Mouse (Mus musculus): ENCODE data around the gene Lgsn. TPM values are rescaled to one million over a fixed set of nuclear protein-coding genes. Genes with fewer than 3 reads are reported as not detected.

Lgsn gene
- polyA plus RNA-seq, 1 experiment from 2014 or later, result not detected

DNA sequence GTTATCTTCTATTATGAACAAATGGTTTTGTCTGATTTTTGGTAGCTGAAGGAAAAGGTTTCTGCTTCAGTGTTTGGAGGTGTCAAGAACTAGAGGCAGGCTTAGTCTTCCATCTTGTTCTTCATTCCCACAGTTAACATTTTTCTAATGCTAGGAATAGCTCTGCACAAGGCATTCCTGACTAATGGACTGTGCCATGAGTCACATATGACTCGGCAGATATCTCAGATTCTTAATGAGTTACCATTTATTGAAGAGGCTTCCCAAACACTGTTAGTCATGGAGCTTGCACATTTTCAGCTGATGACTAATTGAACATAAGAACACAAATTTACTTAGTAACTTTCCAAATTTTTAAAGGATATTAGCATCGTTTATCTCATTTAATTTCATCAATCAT is 19.3 kb upstream of the Lgsn start:
- no peak overlapping the region for H3K4me3 ChIP-seq (ENCODE audit: low read depth, low read length)
- H3K36me3 ChIP-seq (ENCODE audit: control insufficient read depth, insufficient read depth, low read length), result no peaks in the 10 kb centered on the region
- ATAC-seq (no peak), DNase-seq (ENCODE audit: low spot score) (no peak)
- no peak overlapping the region for H3K9ac ChIP-seq (ENCODE audit: low read length)
- no peaks in the 10 kb centered on the region for H3K4me1 ChIP-seq (ENCODE audit: control insufficient read depth, insufficient read depth, low read length)
- WGBS, result 86% methylated on average over 2 of the region's 2 CpGs
- no peaks in the 10 kb centered on the region for H3K9me3 ChIP-seq (replicated peaks; ENCODE audit: control insufficient read depth, low read length)
- no peaks in the 10 kb centered on the region for H3K27me3 ChIP-seq (replicated peaks; ENCODE audit: control insufficient read depth, insufficient read depth, low read length)
- H3K27ac ChIP-seq (ENCODE audit: low read depth, low read length), result no peak overlapping the region
- H3K4me2 ChIP-seq (ENCODE audit: low read length), result no peak overlapping the region

DNA sequence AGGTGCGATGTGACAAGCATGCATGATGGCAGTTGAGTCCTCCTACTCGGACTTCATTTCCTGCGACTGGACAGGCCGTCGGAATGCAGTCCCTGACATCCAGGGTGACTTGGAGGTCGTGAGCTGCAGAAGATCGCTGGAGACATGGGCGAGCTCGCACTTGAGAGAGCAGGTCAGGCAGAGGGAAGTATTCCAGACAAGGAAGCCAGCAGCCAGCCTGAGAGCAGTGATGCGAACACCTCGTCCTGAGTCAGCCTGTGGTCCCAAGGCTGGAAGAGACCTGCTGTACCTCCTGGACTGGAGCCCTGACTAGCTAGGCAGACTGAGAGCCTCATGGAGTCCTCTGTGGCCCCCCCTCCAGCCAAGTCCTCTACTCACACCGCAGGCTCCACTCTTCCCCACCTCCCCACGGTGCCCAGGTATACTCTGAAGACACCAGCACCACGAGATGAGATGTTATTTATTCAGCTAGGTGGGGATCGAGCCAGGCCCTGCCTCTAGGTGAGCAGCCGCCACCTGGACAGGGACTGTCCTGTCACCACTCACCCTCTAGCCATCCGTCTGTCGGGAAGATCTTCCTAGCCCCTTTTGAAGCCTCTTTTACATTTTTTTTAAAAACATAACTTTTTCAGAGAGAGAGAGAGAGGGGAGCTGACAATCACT is 11.5 kb upstream of the Lgsn start:
- H3K27me3 ChIP-seq (replicated peaks; ENCODE audit: control insufficient read depth, insufficient read depth, low read length), result no peaks in the 10 kb centered on the region
- no peaks in the 10 kb centered on the region for H3K36me3 ChIP-seq (ENCODE audit: control insufficient read depth, insufficient read depth, low read length)
- H3K9me3 ChIP-seq (replicated peaks; ENCODE audit: control insufficient read depth, low read length), result no peaks in the 10 kb centered on the region
- ATAC-seq, result no peak
- H3K4me3 ChIP-seq (ENCODE audit: low read depth, low read length), result no peak overlapping the region
- H3K4me2 ChIP-seq (ENCODE audit: low read length), result no peak overlapping the region
- no peak overlapping the region for H3K27ac ChIP-seq (ENCODE audit: low read depth, low read length)
- DNase-seq (ENCODE audit: low spot score), result no peak
- no peaks in the 10 kb centered on the region for H3K4me1 ChIP-seq (ENCODE audit: control insufficient read depth, insufficient read depth, low read length)
- 87% methylated on average over 18 of the region's 18 CpGs for WGBS
- H3K9ac ChIP-seq (ENCODE audit: low read length), result no peak overlapping the region

DNA sequence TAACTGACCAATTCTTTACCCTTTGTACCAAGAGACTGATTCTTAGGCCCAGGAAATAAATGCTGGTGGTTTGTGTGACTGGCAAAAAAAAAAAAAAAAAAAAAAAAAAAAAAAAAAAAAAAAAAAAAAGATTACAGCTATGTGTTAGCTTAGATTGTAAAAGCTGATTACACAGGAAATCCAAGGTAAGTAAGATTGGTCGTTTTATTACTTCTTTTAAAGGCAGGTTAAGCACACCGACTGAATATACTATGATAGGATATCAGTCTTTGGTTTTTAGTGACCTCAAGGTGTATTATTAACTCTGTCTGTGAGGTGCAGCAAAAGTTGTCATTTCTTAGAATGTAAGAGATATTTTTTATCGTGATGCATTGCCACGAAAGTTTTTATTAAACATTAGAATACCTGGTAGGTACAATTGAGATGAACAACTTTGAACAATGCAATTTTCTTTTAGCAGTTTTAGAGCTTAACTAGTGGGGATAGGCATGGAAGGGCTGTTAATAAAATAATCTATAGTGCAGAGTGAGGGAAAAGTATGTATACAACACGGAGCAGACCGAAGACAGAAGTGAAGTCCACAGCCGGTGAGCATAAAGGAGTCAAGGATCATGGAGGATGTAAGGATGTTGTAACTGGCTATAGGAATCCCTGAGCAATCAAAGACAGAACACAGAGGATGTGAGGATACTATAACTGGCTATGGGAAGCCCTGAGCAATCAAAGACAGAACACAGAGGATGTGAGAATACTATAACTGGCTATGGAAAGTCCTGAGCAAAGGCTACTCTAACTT is 10.7 kb upstream of the Lgsn start:
- H3K4me2 ChIP-seq (ENCODE audit: low read length), result no peak overlapping the region
- H3K36me3 ChIP-seq (ENCODE audit: control insufficient read depth, insufficient read depth, low read length), result no peaks in the 10 kb centered on the region
- no peak overlapping the region for H3K4me3 ChIP-seq (ENCODE audit: low read depth, low read length)
- ATAC-seq, result no peak
- H3K27me3 ChIP-seq (replicated peaks; ENCODE audit: control insufficient read depth, insufficient read depth, low read length), result no peaks in the 10 kb centered on the region
- no peak overlapping the region for H3K27ac ChIP-seq (ENCODE audit: low read depth, low read length)
- no peak for DNase-seq (ENCODE audit: low spot score)
- 93% methylated on average over 7 of the region's 7 CpGs for WGBS
- no peaks in the 10 kb centered on the region for H3K4me1 ChIP-seq (ENCODE audit: control insufficient read depth, insufficient read depth, low read length)
- H3K9ac ChIP-seq (ENCODE audit: low read length), result no peak overlapping the region
- H3K9me3 ChIP-seq (replicated peaks; ENCODE audit: control insufficient read depth, low read length), result no peaks in the 10 kb centered on the region

DNA sequence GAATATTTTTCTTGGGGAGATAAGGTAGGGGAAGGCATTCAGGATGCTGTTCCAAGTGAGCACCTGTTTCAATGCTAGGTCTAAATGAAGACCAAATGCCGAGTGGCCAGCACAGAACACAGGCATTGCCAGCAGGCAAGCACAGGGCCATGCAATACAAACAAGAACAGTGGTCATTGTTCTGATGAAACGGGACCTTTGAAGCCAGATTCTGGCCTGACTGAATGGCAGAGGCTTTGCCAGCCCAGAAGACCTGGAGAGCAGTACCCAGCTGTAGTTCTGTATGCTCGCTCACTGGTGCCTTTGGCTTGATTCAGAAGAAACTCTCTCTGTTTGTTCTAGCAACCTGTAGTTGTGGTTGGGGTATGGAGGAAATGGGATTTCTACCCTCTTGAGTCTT is 800 bp upstream of the Lgsn start:
- ATAC-seq (no peak), DNase-seq (ENCODE audit: low spot score) (no peak)
- H3K9me3 ChIP-seq (replicated peaks; ENCODE audit: control insufficient read depth, low read length), result no peaks in the 10 kb centered on the region
- H3K4me2 ChIP-seq (ENCODE audit: low read length), result no peak overlapping the region
- no peaks in the 10 kb centered on the region for H3K4me1 ChIP-seq (ENCODE audit: control insufficient read depth, insufficient read depth, low read length)
- no peaks in the 10 kb centered on the region for H3K36me3 ChIP-seq (ENCODE audit: control insufficient read depth, insufficient read depth, low read length)
- 67% methylated on average over 3 of the region's 3 CpGs for WGBS
- no peak overlapping the region for H3K9ac ChIP-seq (ENCODE audit: low read length)
- H3K27ac ChIP-seq (ENCODE audit: low read depth, low read length), result no peak overlapping the region
- H3K4me3 ChIP-seq (ENCODE audit: low read depth, low read length), result no peak overlapping the region
- H3K27me3 ChIP-seq (replicated peaks; ENCODE audit: control insufficient read depth, insufficient read depth, low read length), result no peaks in the 10 kb centered on the region

DNA sequence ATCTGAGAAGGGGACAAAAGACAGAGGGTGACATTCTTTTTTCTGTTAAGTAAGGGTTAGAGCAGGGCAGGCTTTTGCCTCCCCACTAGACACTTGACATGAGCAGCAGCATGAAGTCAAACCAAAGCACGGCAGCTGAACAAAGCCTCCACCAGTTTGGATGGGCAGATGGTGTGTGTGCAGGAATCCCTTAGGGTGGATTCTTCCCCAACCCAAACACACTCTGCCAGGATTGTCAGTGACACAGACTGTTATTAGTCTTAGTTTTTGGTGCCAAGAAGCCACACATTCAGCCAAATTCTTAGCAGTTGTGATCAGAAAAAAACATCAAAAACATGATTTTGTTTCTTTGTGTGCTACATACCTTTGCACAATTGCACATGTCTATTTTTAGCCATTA is 2.1 kb downstream of the Lgsn start:
- H3K27ac ChIP-seq (ENCODE audit: low read depth, low read length), result 0 out of 2 replicates have a peak overlapping the region, but pooled peaks have one; percentile 14

DNA sequence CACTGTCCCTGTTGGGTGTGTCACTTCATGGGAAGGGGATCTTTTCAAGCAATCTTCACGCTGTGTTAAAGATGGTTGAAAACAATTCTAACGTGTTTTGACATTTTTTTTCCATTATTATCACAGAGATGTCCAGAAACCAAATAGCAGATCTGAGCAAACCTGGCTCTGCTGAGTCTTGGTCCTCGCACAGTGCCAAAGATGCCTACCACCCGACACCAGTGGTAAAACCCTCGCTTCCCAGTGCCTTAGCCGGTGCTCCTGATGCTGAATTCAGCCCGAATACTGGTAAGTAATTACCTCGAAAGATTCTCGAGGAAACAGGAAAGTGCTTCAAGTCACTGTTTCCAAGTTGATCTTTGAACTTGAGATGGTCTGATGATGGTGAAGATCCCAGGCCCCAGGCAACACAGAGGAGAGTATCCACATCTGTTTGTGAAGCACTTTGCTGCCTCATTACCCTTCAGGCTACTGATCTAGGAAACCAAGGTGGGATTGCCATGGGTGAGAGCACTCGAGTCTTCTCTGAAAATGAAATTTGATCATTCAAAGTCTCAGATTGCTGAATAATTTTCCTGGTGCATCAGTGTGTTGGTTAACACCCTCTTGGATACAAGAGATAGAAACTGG is 14.2 kb downstream of the Lgsn start:
- no peak overlapping the region for H3K9ac ChIP-seq (ENCODE audit: low read length)
- H3K4me2 ChIP-seq (ENCODE audit: low read length), result no peak overlapping the region
- H3K4me1 ChIP-seq (ENCODE audit: control insufficient read depth, insufficient read depth, low read length), result no peaks in the 10 kb centered on the region
- no peak overlapping the region for H3K27ac ChIP-seq (ENCODE audit: low read depth, low read length)
- ATAC-seq, result no peak
- no peak for DNase-seq (ENCODE audit: low spot score)
- no peak overlapping the region for H3K4me3 ChIP-seq (ENCODE audit: low read depth, low read length)
- H3K36me3 ChIP-seq (ENCODE audit: control insufficient read depth, insufficient read depth, low read length), result no peaks in the 10 kb centered on the region
- 85% methylated on average over 10 of the region's 10 CpGs for WGBS
- H3K27me3 ChIP-seq (replicated peaks; ENCODE audit: control insufficient read depth, insufficient read depth, low read length), result no peaks in the 10 kb centered on the region
- H3K9me3 ChIP-seq (replicated peaks; ENCODE audit: control insufficient read depth, low read length), result no peaks in the 10 kb centered on the region

More for the DNA sequence above, 2.1 kb downstream of the Lgsn start:
- H3K4me2 ChIP-seq (ENCODE audit: low read length), result no peak overlapping the region
- H3K4me1 ChIP-seq (ENCODE audit: control insufficient read depth, insufficient read depth, low read length), result no peaks in the 10 kb centered on the region
- DNase-seq (ENCODE audit: low spot score) (peak; percentile 76), ATAC-seq (peak; percentile 75; the same call in 1 of the 2 replicates)
- H3K9me3 ChIP-seq (replicated peaks; ENCODE audit: control insufficient read depth, low read length), result no peaks in the 10 kb centered on the region
- H3K4me3 ChIP-seq (ENCODE audit: low read depth, low read length), result no peak overlapping the region
- no peaks in the 10 kb centered on the region for H3K36me3 ChIP-seq (ENCODE audit: control insufficient read depth, insufficient read depth, low read length)
- H3K9ac ChIP-seq (ENCODE audit: low read length), result no peak overlapping the region
- 41% methylated on average over 1 of the region's 1 CpGs for WGBS
- no peaks in the 10 kb centered on the region for H3K27me3 ChIP-seq (replicated peaks; ENCODE audit: control insufficient read depth, insufficient read depth, low read length)

DNA sequence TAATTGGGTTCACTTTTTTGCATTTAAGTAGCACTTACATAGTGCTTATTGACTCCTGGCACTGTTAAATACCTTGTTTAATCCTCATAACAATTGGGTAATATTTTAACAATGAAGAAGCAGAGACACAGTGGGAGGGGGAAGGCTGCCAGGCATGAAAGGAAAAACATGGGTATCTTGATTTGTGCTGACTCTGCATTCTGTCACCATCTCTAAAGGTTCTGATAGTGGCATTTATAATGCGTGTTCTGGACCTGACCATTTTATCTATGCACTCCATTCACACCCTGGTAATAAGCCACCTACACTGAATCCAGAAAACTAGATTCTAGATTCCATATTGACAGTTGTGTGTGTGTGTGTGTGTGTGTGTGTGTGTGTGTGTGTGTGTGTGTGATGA is 19.4 kb downstream of the Lgsn start:
- Histone ChIP-seq H3K27me3 (replicated peaks; ENCODE audit: control insufficient read depth, insufficient read depth, low read length) (no peaks in the 10 kb centered on the region), H3K4me1 (ENCODE audit: control insufficient read depth, insufficient read depth, low read length) (no peaks in the 10 kb centered on the region), H3K4me2 (ENCODE audit: low read length) (no peak overlapping the region), H3K36me3 (ENCODE audit: control insufficient read depth, insufficient read depth, low read length) (no peaks in the 10 kb centered on the region), H3K9me3 (replicated peaks; ENCODE audit: control insufficient read depth, low read length) (no peaks in the 10 kb centered on the region), H3K9ac (ENCODE audit: low read length) (no peak overlapping the region), H3K27ac (ENCODE audit: low read depth, low read length) (no peak overlapping the region), H3K4me3 (ENCODE audit: low read depth, low read length) (no peak overlapping the region)
- WGBS, result 77% methylated on average over 1 of the region's 1 CpGs
- ATAC-seq, result no peak
- no peak for DNase-seq (ENCODE audit: low spot score)

DNA sequence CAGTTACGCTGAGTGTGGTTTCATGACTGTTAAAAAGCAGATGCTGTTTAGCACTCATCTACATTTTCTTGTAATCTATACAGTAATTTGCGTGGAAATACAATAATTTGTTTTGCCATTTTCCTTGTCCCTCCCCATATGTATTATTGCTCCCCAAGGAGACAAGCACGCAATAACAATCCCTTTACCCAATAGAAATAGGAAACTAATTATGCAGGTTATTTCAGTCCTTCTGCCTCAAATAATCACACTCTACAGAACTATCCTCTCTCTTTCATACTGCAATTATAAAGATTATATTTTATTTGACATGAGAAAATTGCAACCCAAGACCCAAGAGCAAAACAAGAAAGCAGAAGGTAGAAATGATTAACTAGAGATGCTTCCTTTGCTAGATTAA is 20.8 kb downstream of the Lgsn start:
- DNase-seq (ENCODE audit: low spot score) (no peak), ATAC-seq (no peak)
- H3K36me3 ChIP-seq (ENCODE audit: control insufficient read depth, insufficient read depth, low read length), result no peaks in the 10 kb centered on the region
- H3K27me3 ChIP-seq (replicated peaks; ENCODE audit: control insufficient read depth, insufficient read depth, low read length), result no peaks in the 10 kb centered on the region
- H3K4me3 ChIP-seq (ENCODE audit: low read depth, low read length), result no peak overlapping the region
- no peaks in the 10 kb centered on the region for H3K4me1 ChIP-seq (ENCODE audit: control insufficient read depth, insufficient read depth, low read length)
- H3K4me2 ChIP-seq (ENCODE audit: low read length), result no peak overlapping the region
- WGBS, result 84% methylated on average over 3 of the region's 3 CpGs
- no peak overlapping the region for H3K27ac ChIP-seq (ENCODE audit: low read depth, low read length)
- no peaks in the 10 kb centered on the region for H3K9me3 ChIP-seq (replicated peaks; ENCODE audit: control insufficient read depth, low read length)
- no peak overlapping the region for H3K9ac ChIP-seq (ENCODE audit: low read length)

DNA sequence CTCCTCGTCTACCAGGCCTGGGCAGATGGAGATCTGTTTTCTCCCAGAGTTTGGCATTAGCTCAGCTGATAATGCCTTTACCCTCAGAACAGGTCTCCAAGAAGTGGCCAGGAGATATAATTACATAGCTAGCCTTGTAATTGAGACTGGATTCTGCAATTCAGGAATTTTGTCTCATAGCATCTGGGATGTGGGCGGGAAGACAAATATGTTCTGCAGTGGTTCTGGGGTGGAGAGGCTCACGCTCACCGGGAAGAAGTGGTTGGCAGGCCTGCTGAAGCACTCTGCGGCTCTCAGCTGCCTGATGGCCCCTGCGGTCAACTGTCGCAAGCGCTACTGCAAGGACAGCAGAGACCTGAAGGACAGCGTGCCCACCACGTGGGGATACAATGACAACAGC is 27.6 kb downstream of the Lgsn start:
- no peaks in the 10 kb centered on the region for H3K4me1 ChIP-seq (ENCODE audit: control insufficient read depth, insufficient read depth, low read length)
- H3K4me2 ChIP-seq (ENCODE audit: low read length), result no peak overlapping the region
- WGBS, result 93% methylated on average over 10 of the region's 10 CpGs
- H3K27me3 ChIP-seq (replicated peaks; ENCODE audit: control insufficient read depth, insufficient read depth, low read length), result no peaks in the 10 kb centered on the region
- H3K4me3 ChIP-seq (ENCODE audit: low read depth, low read length), result no peak overlapping the region
- no peaks in the 10 kb centered on the region for H3K9me3 ChIP-seq (replicated peaks; ENCODE audit: control insufficient read depth, low read length)
- no peak for ATAC-seq
- no peak overlapping the region for H3K9ac ChIP-seq (ENCODE audit: low read length)
- no peak overlapping the region for H3K27ac ChIP-seq (ENCODE audit: low read depth, low read length)
- no peaks in the 10 kb centered on the region for H3K36me3 ChIP-seq (ENCODE audit: control insufficient read depth, insufficient read depth, low read length)
- no peak for DNase-seq (ENCODE audit: low spot score)

Data from forebrain, embryonic 14.5 days (tissue).